Mouse (Mus musculus) fibroblast of lung, adult 2 months (primary cell): ENCODE measurements around the gene Gm14819.
"Not testable (repeated sequence)": the region's sequence is repeated elsewhere in the genome, so short reads cannot be mapped to it uniquely, and the experiment has no call there.

ENCODE experiments used
- DNase-seq: peaks from one replicate; pipeline ENCODE4 v3.0.0-alpha.2; 2011; ENCODE audit warnings: low read depth

Gene Gm14819

DNA sequence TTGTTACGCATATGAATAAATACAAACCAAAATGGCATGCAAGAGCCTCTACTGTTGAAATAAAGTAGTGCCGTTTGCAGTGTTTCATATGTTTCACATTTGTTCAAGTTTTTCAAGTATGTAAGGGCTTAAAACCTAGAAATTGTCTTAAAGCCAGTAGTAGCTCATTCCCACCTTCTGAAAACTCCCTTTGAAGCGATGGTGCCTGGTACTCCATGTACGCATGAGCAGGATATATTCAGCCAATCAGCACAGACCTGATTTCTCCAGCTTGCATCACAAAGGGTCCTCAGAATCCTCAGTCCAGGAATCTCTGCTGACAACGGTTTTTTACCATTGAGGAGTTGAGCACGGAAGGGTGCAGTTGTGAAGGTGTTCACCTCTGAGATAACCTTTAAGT lies at the start of gene Gm14819:
Gm14819 (plus strand) TSS at position 301 of the 400 bp plus-strand sequence.
- DNase-seq, result not testable (repeated sequence)
